Mouse (Mus musculus) MEL (cell line): ENCODE data around the gene Treh.

Source experiments
- CTCF ChIP-seq, 3 experiments: IDR thresholded peaks in 2 of 3; conservative IDR thresholded peaks in 1 of 3; 2 replicates each; pipeline ENCODE4 v1.5.1; 2011 to 2012; ENCODE audit warnings: low read length in 3 of 3, low read depth in 2 of 3, mild to moderate bottlenecking in 2 of 3, improper control_type of control experiment in 1 of 3, inconsistent platforms in 1 of 3, mixed read lengths in 1 of 3, moderate library complexity in 1 of 3; ENCODE audit not compliant: control insufficient read depth in 1 of 3, insufficient read depth in 1 of 3, poor library complexity in 1 of 3, severe bottlenecking in 1 of 3
- MEF2A ChIP-seq: IDR thresholded peaks from 2 replicates; pipeline ENCODE4 v1.6.1; 2014; ENCODE audit warnings: low read depth, mild to moderate bottlenecking, inconsistent platforms, low read length, improper control_type of control experiment; ENCODE audit not compliant: poor library complexity, insufficient replicate concordance, severe bottlenecking; ENCODE audit errors: extremely low read depth

- TF ChIP-seq CTCF (IDR thresholded peaks at IDR 0.05 in 2 of 3, conservative IDR thresholded peaks at IDR 0.05 in 1 of 3; ENCODE audit: control insufficient read depth in 1 of 3, insufficient read depth in 1 of 3, low read depth in 2 of 3, low read length in 3 of 3, poor library complexity in 1 of 3, severe bottlenecking in 1 of 3) (no peak), MEF2A (no peak)
These were observed 26.7 kb downstream of the Treh start for GRCm38 (mm10) chr9:44699730-44700129.
